Mouse (Mus musculus): Measurements from ENCODE around the gene Cd36. TPM values are rescaled to one million over a fixed set of nuclear protein-coding genes. Genes with fewer than 3 reads are reported as not detected.
"Not testable (repeated sequence)": the region's sequence is repeated elsewhere in the genome, so short reads cannot be mapped to it uniquely, and the experiment has no call there.

Gene Cd36
- polyA plus RNA-seq (2017; shearing (Covaris generic)): under 1 TPM in 2 of 3 experiments, not detected in 1; 0.21 to 0.85 TPM

- no peak for ATAC-seq
Observed at GRCm38 (mm10) chr5:17888598-17888997, at the start of gene Cd36. TSS of gene Cd36 (minus strand) at chr5:17888801.

GRCm38 (mm10) chr5:17934501-17934900 is 45.9 kb upstream of the Cd36 start:
- no peak for ATAC-seq

GRCm38 (mm10) chr5:17931588-17931987 is 43.0 kb upstream of the Cd36 start:
- not testable (repeated sequence) for ATAC-seq

- no peak for ATAC-seq
Observed at GRCm38 (mm10) chr5:17929006-17929567, 40.5 kb upstream of the Cd36 start.

GRCm38 (mm10) chr5:17928471-17928870 is 39.9 kb upstream of the Cd36 start:
- no peak for ATAC-seq

GRCm38 (mm10) chr5:17924085-17924518 is 35.5 kb upstream of the Cd36 start:
- no peak for ATAC-seq

GRCm38 (mm10) chr5:17923648-17924047 is 35.0 kb upstream of the Cd36 start:
- no peak for ATAC-seq

- ATAC-seq: no peak
Observed at GRCm38 (mm10) chr5:17918966-17919365, 30.4 kb upstream of the Cd36 start.

GRCm38 (mm10) chr5:17904766-17905165 is 16.2 kb upstream of the Cd36 start:
- ATAC-seq: no peak

GRCm38 (mm10) chr5:17898948-17899347 is 10.3 kb upstream of the Cd36 start:
- ATAC-seq: no peak

- ATAC-seq: not testable (repeated sequence)
Observed at GRCm38 (mm10) chr5:17897641-17898040, 9.0 kb upstream of the Cd36 start.

- ATAC-seq: no peak
Observed at GRCm38 (mm10) chr5:17893577-17894172, 5.1 kb upstream of the Cd36 start.

- ATAC-seq: no peak
Observed at GRCm38 (mm10) chr5:17889291-17889690, 690 bp upstream of the Cd36 start.

- no peak for ATAC-seq
Observed at GRCm38 (mm10) chr5:17886377-17886776, 2.2 kb downstream of the Cd36 start.

GRCm38 (mm10) chr5:17883357-17883875 is 5.2 kb downstream of the Cd36 start:
- ATAC-seq: no peak

- ATAC-seq: no peak
Observed at GRCm38 (mm10) chr5:17881542-17881896, 7.1 kb downstream of the Cd36 start.

- ATAC-seq: no peak
Observed at GRCm38 (mm10) chr5:17880799-17881541, 7.6 kb downstream of the Cd36 start.

- ATAC-seq: no peak
Observed at GRCm38 (mm10) chr5:17879924-17880323, 8.7 kb downstream of the Cd36 start.

- no peak for ATAC-seq
Observed at GRCm38 (mm10) chr5:17877044-17877443, 11.6 kb downstream of the Cd36 start.

GRCm38 (mm10) chr5:17876637-17877036 is 12.0 kb downstream of the Cd36 start:
- ATAC-seq: no peak

GRCm38 (mm10) chr5:17874335-17874734 is 14.3 kb downstream of the Cd36 start:
- ATAC-seq: no peak

GRCm38 (mm10) chr5:17865432-17865831 is 23.2 kb downstream of the Cd36 start:
- ATAC-seq: no peak

- ATAC-seq: no peak
Observed at GRCm38 (mm10) chr5:17863085-17863484, 25.5 kb downstream of the Cd36 start.

- ATAC-seq: no peak
Observed at GRCm38 (mm10) chr5:17858399-17858798, 30.2 kb downstream of the Cd36 start.

Data from inflammation-experienced regulatory T-cells, adult 6 months (primary cell).